Mouse (Mus musculus) WW6 (cell line): ENCODE results near the gene Nlrp6.
A peak's percentile ranks its signal among the peaks of the same experiment; 100 is the strongest.
"Not testable (repeated sequence)": the region's sequence is repeated elsewhere in the genome, so short reads cannot be mapped to it uniquely, and the experiment has no call there.

Experiments used
- DNase-seq: peaks from one replicate; pipeline ENCODE4 v3.0.0-alpha.2; 2013; ENCODE audit warnings: low read depth, low spot score

The Nlrp6 gene

GRCm38 (mm10) chr7:140949824-140950530 is 29.3 kb downstream of the Nlrp6 start, which contains the start of gene Ifitm5:
Gene Ifitm5, minus strand, starts transcription at chr7:140950291.
- DNase-seq = no peak

DNA sequence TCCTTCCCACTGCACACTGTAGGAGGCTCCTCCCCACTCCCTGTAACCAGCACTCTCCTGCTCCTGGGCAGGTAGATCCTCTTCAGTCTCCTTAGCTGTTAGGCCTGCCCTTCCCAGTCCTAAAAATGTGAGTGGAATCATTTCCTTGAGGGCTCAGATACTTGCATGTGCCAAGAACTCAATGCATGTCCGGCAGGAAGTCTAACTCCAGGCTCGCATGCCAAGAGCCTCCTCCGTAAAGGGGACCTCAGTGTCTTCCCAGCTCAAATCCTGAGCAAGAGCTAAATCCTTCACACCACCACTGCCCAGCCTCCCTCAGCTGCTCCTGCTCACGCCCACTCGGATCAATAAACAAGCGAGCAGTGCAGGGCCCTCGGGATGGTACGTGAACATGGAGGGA is 30.3 kb downstream of the Nlrp6 start:
- DNase-seq = no peak

DNA sequence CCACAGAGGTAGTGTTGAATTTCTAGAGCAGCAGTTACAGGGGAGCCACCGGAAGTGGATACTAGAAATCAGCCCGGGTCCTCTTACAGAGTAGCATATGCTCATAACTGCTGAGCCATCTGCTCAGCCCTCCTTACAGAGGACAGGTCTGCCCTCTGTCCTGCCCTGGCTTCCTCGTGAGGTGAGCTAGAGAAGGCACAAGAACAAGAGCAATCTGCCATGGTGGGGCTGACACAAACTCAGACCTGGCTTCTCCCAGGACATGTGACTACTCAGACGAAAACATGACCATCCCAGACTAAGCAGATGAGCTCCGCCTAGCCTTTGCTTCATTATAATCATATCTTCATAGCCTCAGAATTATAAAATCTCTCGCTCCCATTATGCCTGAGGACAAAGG is 31.1 kb downstream of the Nlrp6 start:
- DNase-seq = no peak

DNA sequence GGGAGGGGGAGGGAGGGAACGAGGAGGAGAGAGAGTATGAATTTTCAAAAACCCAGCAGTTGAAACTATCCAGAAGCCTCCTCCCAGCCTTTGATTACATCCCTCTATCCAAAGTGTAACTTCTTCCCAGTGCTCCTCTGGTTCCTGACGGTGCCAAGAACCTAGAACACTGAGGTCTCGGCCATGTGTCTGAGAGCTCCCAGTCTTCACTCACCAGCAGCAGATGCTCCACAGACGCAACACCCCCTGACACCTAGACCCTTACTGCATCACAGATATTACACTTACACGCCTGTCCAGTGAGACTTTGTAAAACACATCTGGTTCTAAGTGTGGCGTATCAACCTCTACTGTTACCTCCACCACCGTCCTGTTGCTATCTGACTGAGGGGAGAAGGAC is 31.7 kb downstream of the Nlrp6 start:
- no peak for DNase-seq

DNA sequence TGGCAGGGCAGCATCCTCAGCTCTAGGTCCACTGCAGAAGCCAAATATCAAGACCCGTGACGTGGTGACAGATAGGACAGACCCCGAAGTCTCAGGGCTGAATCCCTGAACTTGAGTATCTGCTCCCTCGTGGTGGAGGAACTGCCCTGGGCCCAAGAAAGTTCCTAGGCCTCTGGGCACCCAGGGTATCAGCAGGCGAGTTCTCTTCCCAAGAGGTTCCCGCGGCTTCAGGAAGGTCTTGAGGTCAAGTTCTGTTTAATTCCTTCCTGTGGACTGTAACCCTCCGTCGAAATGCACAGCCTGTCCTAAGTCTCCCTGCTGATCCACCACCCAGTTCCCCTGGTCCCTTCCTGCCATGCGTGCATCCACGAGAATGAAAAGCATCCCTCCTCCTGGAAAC is 32.4 kb downstream of the Nlrp6 start:
- DNase-seq = no peak

DNA sequence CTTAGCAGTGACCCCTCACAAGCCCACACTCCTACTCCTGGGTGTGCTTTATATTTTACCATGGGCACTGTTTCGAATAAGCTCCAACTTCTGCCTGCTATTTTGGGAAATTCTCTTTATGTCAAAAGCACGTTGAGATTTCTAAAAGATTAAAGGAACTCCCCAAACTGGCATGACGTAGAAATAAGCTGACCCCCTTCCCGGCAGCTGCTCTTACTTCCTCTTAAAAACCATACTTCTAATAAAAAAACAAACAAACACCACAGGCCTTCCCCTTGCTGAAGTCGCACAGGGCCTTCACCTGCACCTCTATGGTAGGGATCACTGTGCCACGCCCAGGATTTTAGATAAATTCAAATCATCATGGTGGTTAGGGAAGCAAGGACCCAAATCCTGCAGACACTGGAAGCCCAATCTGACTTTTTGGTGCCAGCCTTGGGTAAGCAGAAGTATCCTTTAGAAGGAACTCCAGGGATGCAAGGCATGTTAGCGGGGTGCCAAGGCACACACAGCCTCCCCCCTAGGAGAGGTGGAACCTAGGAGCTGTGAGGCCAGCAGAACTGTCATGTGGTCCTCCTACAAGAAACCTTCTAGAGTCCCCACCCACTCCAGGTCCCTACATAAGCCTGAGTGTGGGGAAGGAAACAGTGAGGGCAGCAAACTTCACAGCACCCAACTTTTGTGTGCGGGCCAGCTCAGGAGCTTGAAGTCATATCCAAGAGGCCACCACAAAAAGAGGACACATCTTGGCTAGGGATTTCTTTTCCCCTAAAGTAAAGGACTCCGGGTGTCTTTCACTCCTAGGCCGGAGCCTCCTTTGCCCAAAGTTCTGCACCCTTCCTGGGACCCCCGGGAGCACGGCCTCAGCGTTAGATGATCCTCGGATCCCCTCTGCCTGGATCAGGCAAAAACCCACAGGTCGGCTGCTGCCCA is 33.4 kb downstream of the Nlrp6 start:
- DNase-seq = no peak

- no peak for DNase-seq
Observed at GRCm38 (mm10) chr7:140954733-140955071, 34.0 kb downstream of the Nlrp6 start.

DNA sequence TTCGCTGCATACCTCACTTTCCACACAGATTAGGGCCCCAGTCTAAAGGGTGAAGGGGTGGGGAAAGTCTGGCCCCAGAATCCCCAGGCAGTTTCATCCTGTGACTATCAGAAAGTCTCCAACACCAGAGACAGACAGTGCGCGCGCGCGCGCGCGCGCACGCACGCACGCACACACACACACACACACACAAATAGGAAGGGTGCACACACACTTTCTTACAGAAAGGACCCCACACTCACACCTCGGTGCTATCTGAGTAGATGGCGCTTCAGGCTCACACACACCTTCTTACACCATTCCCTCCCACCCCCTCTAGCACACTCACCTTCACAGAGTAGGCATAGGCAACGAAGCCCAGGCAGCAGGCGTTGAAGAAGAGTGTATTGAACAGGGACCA is 34.6 kb downstream of the Nlrp6 start:
- no peak for DNase-seq

- peak; percentile 76 for DNase-seq
Observed at GRCm38 (mm10) chr7:140955758-140956555, 35.3 kb downstream of the Nlrp6 start, which contains the start of the genes Gm45717 and Ifitm2. Gene Gm45717, minus strand, starts transcription at chr7:140955937. Gene Ifitm2, minus strand, starts transcription at chr7:140955987.

GRCm38 (mm10) chr7:140956556-140956869 is 35.8 kb downstream of the Nlrp6 start:
- no peak for DNase-seq

- peak; percentile 75 for DNase-seq
Observed at GRCm38 (mm10) chr7:140959181-140959901, 38.6 kb downstream of the Nlrp6 start.

GRCm38 (mm10) chr7:140960026-140960425 is 39.3 kb downstream of the Nlrp6 start:
- DNase-seq = no peak

DNA sequence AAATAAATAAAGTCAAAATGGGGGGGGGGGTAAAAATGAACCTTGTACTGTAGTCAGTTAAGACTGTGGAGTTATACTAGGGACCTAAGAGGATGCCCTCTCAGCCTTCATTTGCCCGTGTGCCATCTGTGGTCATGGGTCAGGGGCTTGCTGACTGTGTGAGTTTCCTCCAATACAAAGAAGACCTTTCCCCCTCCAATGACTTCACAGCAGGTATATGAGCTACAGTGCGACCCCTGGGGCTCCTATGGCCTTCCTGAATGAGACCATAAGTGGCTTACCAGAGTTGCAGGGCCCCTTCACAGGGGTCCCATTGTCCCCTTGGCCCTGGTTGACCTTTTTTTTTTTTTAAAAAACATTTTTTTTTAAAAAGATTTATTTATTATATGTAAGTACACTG is 40.7 kb downstream of the Nlrp6 start:
- no peak for DNase-seq

DNA sequence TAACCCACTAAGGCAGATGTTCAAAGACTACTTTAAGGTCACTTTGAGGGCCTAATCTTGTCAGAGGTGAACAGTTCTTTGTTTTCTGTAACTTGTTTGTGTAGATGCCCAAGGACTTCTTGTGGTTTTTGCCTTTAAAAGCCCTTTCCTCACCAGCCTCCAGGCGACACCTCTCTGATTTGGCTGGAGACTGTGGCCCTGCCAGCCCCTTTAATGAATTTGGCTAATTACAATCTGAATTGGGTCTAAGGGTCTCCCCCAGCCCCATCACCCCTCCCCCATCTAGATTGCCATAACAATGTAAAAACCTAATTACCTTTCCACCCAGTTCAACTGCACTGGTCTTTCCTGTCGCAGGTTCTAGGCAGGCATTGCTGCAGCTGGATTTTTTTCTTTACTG is 42.0 kb downstream of the Nlrp6 start:
- DNase-seq = no peak

DNA sequence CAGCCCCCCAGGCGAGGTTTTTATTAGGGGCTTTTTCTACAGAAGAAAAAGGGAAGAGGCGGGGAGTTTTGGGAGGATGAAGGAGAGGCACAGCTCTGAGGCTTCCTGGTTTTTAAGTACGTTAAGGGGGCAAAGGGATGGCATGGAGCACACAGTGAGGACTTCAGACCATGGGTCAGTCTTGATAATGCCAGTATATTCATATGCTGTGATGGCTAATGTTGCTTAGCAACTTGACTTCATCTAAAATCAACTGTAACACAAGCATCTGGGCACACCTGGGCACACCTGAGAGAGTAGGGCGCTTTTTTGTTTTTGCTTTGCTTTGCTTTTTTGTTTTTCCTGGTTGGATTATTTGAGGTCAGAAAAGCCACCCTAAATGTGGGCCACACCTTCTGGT is 46.2 kb downstream of the Nlrp6 start, which contains the start of gene Ifitm1:
Gene Ifitm1 (plus strand): TSS at position 301 of the 400 bp plus-strand sequence.
- no peak for DNase-seq

DNA sequence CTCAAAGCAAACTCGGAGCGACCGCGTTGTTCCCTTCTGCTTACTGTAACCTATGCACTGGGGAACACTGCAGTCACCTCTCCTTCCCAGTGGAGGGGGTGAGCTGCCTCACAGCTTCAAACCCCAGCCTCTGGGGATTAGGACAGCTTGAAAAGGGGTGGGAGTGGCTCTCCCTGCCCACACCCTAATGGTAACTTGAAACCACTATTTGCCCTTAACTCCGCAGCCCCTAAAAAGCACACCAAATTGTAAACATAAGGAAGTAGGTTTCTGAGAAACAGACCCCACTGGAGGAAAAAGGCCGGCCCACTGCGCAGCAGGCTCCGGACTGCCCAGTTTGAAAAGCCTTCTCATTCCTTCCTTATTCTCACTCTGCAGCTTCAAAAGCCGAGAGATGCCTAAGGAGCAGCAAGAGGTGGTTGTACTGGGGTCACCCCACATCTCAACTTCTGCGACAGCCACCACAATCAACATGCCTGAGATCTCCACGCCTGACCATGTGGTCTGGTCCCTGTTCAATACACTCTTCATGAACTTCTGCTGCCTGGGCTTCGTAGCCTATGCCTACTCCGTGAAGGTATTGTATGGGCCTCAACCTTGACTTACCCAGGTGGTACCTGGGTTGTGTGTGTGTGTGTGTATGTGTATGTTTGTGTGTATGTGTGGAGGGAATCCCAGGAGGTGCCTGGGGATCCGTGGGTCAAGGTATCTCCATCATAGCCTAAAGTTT is 47.3 kb downstream of the Nlrp6 start:
- DNase-seq = peak; percentile 65

DNA sequence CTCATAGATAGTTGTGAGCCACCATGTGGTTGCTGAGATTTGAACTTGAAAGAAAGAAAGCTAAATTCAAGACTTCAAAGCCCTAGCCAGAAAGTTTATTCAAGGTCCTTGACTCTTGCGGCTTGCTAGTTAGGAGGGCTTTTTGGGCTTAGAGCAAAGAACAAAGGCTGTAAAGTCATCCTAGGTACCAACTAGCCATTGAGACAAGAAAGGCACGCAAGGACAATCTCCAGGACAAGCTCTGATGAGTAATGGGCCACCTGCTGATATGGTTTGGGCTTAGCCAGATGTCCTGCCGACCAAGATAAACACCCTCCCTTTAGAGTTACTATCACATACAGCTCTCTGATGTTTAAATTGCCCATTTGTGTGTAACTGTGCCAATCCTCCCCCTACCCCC is 48.0 kb downstream of the Nlrp6 start:
- DNase-seq = not testable (repeated sequence)

DNA sequence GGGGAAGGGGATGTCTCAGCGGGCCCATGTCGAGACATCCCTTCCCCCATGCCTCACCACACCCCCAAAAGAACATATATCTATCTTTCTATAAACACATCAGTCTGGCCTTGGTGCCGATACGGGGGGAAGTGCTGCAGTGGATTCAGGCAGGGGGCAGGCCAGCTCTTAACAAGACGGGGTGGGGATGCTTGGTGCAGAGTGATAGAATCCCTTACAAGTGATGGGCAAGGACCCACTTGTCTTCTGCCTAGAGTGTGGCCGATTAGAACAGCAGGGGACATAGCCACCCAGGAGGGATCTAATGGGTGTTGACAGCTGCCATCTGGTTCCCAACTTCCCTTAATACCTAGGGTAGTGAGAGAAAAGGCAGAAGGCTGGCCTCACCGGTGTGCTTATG is 50.2 kb downstream of the Nlrp6 start:
- no peak for DNase-seq

DNA sequence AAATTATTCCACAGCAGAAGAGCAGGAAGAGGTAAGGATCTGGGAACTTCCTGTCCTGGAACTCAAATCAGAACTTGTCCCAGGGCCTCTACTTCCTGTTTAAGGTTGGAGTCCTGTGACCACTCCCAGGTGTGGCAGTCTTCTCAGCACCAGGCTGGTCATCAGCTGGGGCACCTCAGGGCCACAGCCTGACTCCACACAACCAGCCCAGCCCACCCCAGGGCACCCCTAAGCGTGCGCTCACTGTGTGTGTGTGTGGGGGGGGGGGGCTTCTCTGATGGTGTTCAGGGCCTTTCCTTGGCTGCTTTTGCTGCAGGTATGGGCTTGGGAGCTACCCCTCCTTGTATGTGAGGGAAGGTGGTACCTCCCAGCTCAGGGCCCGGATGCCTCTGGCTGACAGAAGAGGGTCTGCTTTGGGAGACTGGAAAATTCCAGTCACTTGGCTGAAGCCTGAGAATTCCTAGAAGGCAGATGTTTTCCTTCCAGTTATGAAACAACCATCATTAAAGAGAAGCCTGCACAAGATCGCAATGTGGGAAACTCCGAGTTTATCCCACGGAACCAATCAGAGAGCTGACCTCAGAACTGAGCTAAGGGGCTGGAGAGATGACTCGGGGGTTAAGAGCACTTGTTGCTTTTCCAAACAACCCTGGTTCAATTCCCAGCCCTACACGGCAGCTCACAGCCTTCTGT is 50.9 kb downstream of the Nlrp6 start:
- DNase-seq = no peak
